Mouse (Mus musculus) CH12F3 (cell line): ENCODE data around the gene 6030458C11Rik.

ENCODE experiments used
- in situ Hi-C: fragments of 300-500 bp; cut with MboI; formaldehyde crosslinking; loops from 2 replicates; pipeline ENCODE4 v1.14.3; 2020; ENCODE audit warnings: low sequenced_read_pairs

6030458C11Rik gene

GRCm38 (mm10) chr15:12763147-12763546 lies 61.3 kb downstream of the 6030458C11Rik start:
- in situ Hi-C loops = no loop called here

GRCm38 (mm10) chr15:12762258-12762913 lies 62.1 kb downstream of the 6030458C11Rik start:
- in situ Hi-C loops = no loop called here

GRCm38 (mm10) chr15:12760747-12761146 lies 63.7 kb downstream of the 6030458C11Rik start:
- in situ Hi-C loops = no loop called here

- in situ Hi-C loops = no loop called here
Measured at GRCm38 (mm10) chr15:12758461-12758860, 66.0 kb downstream of the 6030458C11Rik start.
